18 mouse cellular contexts compared by ENCODE assay signal in the genomic region with DNA sequence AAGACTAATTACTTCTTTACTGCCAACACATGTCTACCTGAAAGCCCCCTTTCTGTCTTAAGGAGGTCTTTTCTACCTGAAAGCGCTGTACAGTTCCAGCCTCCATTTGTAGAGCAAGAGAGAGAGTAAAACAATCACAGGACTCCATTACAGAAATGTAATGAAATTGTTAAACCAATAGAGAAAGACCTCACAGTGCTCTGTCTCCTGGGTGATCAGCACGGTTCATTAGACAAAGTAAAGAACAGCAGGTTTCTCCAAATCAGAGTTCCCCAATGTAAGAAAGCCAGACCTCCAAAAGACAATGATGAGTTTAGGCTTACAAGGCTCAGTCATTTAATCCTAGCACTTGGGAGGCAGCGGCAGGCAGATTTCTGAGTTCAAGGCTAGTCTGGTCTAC.
"Had no signal": no experiment of that assay in that cellular context is flagged by ENCODE, and none has a peak within 500 bp of the region (broad histone marks: within the 10 kb centered on the region; RNA-seq: fewer than 3 reads in every experiment).

No protein-coding gene starts in this region.

- DNase-seq: kidney, adult 9 months; kidney, postnatal 14 days; kidney, postnatal 4 days; left cerebral cortex, postnatal 4 days; liver, postnatal 0 days; lung, embryonic 14.5 days; lung, postnatal 14 days; lung, postnatal 4 days; thymus, adult 2 months; thymus, postnatal 14 days; thymus, postnatal 4 days had no signal

- H3K9ac ChIP-seq: limb, embryonic 12.5 days; limb, embryonic 15.5 days; liver, embryonic 14.5 days; liver, postnatal 0 days; lung, embryonic 14.5 days; midbrain, embryonic 12.5 days; neural tube, embryonic 12.5 days; neural tube, embryonic 15.5 days had no signal

- H3K27ac ChIP-seq: limb, embryonic 12.5 days; limb, embryonic 15.5 days; liver, embryonic 14.5 days; midbrain, embryonic 12.5 days; neural tube, embryonic 12.5 days; neural tube, embryonic 15.5 days had no signal

- H3K4me1 ChIP-seq: limb, embryonic 15.5 days; midbrain, embryonic 12.5 days; neural tube, embryonic 12.5 days; neural tube, embryonic 15.5 days had no signal

- H3K4me3 ChIP-seq: limb, embryonic 12.5 days; limb, embryonic 15.5 days; midbrain, embryonic 12.5 days; neural tube, embryonic 12.5 days; neural tube, embryonic 15.5 days had no signal

- H3K36me3 ChIP-seq: limb, embryonic 12.5 days; limb, embryonic 15.5 days; midbrain, embryonic 12.5 days; neural tube, embryonic 12.5 days; neural tube, embryonic 15.5 days had no signal

- ATAC-seq: liver, postnatal 0 days had no signal

- H3K4me2 ChIP-seq: limb, embryonic 12.5 days; limb, embryonic 15.5 days; liver, embryonic 11.5 days; lung, embryonic 14.5 days; midbrain, embryonic 12.5 days; neural tube, embryonic 12.5 days; neural tube, embryonic 15.5 days had no signal

- H3K9me3 ChIP-seq: limb, embryonic 12.5 days; limb, embryonic 15.5 days; midbrain, embryonic 12.5 days; neural tube, embryonic 12.5 days; neural tube, embryonic 15.5 days had no signal

- H3K27me3 ChIP-seq: limb, embryonic 12.5 days; limb, embryonic 15.5 days; midbrain, embryonic 12.5 days; neural tube, embryonic 12.5 days; neural tube, embryonic 15.5 days had no signal
